Mouse (Mus musculus) retina, postnatal 1 day (tissue): ENCODE data around the gene Phyhipl.

Experiments
- DNase-seq: peaks from one replicate; pipeline ENCODE4 v3.0.0-alpha.2; 2012

The Phyhipl gene

DNA sequence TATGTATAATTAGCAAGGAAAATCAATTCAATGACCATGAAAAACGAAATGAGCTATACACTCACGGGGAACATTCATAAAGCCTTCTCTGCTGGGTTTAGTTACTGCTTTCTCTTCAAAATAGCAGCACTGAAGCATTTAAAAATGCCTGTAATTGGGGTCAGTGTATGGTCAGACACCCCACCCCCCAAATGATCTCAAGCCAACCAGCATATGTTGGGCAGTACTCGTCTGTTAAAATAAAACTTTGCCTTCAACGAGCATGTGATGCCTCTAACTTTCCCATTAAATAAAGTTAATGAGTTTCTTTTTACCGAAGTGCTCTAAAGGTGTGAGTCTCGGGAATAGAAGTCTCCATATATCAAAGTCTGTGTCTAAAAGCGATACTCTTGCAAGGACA, at the start of gene Phyhipl:
Phyhipl (minus strand) TSS at position 138 of the 400 bp plus-strand sequence.
- DNase-seq, result no peak

DNA sequence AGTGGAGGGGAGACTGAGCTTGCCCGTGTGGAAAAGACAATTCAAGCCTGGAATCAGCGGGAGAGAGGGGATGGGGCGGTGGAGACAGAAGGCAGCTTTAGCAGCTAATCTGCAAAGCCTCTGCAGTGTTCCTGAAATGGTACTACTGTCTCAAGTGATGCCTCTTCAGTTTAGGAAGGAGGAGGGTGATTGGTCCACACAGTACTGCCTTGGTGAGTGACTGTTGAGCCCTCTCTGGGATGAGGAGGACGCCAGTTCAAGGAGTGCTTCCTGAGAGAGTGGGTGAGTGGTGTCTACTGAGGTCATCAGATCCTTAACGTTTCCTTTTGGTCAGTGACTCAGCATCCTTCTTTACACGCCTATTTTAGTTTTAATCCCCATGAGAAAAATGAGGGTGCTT, 47.4 kb upstream of the Phyhipl start:
- DNase-seq, result no peak

DNA sequence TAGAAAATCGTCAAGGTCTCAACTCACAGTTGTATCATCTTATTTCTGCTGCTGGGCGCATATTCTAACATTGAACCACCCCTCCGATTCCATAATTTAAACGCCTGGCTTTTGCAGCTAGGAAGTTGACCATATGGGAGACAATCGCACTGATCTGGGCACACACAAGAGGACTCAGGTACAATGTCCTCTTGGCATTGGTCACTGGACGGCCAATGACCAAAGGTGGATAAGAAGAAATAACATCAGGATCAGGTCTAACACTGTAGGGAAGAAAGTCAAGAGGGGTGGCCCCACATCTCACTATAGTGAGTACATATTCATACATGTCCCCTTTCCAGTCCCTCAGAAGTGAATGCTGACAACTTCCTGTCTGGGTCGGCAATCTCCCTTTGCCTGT, 43.8 kb upstream of the Phyhipl start:
- no peak for DNase-seq

DNA sequence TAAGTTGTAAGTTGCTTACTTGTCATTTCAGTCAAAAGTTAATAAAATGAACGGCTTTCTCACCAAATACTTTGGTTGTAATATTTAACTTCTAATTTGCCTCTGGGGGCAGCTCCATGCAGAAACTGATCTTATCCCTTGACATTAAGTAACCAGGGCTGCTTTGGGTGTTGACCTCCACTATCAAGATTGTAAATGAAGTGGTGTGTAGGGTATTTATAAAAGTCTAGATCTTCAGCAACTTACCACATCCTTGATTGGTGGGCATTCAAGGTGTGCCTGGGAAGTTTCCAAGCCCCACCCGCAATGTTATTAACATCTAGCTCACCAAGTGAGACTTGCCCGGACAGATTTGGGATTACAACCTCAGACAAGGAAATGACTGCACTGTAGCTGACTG, 42.2 kb upstream of the Phyhipl start:
- no peak for DNase-seq

DNA sequence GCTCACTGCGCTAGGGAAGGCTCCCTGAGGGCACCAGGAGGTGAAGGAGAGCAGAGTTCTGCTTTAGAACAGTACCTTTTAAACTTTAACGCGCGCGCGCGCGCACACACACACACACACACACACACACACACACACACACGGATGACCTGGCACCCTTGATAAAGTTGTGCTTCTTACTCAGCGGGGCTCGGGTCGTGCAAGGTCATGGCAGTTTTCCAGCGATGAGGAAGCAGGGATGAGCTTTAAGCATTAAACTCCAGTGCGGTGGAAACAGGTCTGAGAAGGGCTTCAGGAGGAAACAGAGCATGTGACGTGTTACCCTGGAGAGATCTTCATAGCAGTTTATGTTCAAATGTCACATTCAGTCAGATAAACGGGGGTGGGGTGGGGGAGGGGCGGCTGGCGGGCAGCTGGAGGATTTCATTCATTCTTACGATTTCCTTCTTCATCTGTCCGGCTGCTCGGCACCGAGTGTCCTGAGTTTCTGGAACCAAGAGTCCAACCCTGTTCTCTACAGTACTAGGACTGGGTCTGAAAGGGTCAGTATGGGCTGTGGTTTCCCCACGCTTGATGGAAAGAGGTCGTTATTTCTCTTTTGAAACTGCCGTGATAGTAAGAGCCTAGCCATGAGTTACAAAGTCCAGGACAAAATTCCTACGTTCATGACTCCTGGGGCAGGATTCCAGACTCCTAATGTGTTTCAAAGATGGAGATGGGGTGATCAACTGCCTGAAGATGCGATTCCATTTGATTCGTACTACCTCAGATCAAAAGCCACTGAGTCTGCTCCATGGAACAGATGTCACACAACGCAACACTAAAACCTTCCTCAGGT, 41.2 kb upstream of the Phyhipl start:
- peak; percentile 79 for DNase-seq

DNA sequence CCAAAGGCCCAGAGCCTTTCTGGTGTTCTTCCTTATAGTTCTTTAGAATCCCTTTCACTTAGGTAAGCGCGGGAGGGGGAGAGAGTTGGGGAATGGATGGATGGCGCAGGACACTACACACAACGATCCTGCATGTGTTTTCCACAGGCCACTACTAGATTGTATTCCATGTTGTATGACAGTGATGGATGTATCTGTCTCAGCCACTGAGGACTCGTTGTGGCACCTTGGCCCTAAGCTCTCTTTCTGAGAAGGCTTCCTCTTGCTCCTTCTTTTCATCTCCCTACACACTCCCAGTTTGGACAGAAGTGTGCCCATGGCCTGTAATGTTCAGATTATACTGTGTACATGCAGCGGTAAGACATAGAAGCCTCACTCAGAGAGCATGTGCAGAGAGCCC, 33.6 kb upstream of the Phyhipl start:
- DNase-seq, result no peak

DNA sequence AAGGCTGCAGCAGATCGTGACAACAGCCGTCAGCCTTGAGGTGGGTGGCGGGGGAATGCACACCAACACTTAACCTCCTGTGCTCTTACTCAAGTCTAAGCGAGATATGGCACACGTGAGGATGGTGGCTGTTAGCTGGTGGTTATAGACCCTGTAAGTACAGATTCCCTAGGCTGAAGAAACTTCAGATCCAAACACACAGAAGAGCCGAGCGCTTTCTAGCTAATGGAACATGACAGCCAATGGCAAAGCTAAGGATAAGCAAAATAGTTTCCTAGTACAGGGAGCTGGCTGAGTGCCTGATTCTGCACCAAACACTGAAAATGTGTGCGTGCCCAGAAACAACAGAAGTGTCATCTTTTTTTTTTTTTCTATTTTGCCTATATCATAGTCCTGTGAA, 33.1 kb upstream of the Phyhipl start:
- peak; percentile 23 for DNase-seq

DNA sequence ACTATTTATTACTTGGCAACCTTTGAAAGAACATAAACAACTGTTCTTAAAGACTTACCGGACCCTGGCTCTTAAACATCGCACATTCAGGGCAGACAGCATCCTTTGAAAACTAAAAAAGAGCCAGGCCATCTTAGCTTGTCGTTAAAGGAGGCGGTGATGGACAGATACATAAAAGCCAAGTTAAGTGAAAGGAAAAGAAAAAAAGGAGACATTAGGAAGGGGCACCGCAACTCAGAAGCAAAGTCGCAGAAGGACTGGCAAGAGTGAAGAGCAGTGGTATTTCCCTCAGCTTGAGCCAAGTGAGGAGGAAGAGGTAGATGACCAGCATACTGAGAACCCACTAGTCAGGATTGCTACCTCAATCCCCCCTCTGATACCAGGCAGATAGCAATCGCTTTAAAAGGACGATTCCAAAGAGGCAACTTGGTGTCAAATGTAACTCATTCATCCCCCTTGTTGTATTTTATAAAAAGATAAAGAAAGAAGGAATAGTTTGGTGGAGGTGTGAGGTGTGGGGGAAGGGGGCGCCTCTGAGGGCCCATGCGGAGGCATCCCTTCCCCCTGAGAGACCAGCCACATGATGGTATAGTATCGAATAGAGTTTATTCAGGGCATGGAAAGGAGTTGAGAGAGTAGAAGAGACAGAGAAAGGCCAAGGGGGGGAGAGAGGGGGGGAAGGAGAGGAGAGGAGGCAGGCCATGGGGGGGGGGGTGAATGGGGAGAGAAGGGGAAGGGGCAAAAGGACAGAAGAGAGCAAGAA, 31.4 kb upstream of the Phyhipl start:
- no peak for DNase-seq

DNA sequence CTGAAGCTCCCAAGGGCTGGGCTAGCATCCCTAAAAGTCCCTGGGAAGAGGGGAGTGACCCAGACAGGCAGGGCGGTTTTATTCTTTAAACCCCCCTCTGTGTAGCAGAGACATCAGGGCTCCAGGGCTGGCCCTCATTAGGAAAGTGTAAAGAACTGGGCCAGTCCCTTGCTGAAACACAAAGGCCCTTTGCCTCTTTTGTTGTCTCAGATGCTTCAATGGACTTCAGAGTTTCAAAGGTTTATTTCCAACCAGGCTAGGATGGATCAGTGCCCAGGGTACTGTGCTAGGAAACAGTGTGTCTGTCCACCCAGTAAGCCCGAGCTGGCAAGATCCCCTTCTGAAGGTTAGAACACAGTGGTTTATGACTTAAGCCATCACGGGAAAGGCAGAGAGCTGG, 30.7 kb upstream of the Phyhipl start:
- peak; percentile 93 for DNase-seq

DNA sequence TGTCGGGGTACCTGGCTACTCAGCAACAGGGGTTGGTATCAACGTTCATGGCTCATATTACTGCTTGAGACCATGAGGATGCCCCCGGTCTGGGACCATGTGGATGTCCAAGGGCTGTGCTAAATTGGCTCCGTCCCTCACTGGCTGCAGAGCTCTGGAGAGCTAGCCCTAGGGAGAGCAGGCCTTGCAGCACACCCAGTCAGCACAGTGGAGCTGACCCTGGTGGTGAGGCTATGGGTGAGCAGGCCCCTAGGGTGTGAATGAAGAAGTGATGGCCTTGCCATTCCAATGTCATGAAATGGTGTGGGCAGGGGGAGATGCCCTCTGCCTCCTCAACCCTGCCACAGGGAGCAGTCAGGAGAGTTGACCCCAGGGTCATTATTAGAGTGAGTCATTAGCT, 27.7 kb upstream of the Phyhipl start:
- no peak for DNase-seq

DNA sequence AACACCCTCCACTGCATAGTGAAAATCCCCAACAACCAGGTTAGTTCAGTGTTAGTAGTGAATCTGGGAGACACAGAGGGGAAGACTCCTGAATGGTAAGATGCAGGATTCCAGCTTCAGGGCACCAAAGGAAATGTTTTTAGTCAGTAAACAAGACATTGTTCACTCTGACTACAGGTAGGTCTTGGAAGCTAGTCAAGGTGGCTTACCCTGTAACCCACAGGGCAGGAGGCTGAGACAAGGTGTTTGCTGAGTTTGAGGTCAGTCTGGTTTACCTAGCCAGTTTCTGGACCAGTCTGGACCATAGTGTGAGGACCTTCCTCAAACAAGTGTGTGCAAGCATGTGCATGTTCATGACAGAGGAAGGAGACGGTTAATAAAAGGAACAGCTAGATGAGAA, 22.2 kb upstream of the Phyhipl start:
- DNase-seq, result no peak

DNA sequence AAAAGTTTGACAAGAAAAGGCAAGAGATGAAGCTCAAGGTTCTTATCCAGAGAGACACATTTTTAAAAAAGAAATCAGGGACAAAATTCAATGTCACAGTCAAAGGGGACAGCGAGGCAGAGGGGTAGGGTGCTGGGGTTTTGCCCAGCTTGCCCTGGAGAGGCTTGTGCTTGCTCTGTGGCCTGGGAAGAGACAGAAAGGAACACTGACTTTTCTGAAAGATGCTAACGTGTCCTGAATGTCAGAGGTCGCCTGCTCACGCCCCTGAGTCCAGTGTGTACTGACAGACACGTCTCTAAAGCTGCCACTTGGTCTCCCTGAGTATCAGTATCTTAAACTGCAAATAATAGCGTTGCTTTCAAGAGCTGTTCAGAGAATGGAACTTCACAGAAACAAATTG, 507 bp upstream of the Phyhipl start:
- DNase-seq, result no peak

DNA sequence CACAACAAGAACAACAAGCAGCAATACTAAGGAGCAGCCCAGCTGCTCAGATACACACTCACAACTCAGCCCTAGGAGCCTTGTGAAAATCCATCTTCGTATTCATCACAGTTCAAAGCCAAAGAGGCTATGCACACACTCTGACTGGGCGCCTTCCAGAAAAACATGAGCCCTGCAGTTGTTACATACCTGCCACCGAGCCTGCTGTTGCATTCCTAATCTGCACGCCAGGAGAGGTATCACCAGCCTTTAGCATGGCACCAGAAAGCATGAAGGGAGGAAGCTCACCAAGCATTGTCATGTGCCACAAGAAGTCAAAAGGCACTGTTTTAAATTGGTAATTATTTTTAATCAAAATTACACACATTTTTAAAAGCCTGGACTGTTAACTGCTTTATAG, 1.1 kb downstream of the Phyhipl start:
- DNase-seq, result no peak

DNA sequence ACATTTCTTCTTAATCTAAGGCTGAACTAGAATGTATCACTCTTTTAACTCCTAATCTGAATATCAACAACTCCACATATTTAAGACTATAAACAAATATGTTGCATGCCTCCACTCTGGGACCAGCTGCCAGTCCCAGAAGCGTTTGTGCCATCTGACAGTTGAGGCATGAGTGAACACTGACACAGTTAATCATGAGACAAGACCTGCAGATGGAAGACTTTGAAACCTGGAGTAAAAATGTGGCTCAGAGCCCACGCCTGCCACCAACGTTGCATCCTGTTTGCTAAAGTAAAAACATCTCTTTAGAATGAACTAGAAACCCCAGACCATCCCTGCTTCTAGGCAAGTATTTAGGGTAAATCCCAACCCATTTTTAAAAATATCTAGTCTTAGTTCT, 1.6 kb downstream of the Phyhipl start:
- DNase-seq, result peak; percentile 44

DNA sequence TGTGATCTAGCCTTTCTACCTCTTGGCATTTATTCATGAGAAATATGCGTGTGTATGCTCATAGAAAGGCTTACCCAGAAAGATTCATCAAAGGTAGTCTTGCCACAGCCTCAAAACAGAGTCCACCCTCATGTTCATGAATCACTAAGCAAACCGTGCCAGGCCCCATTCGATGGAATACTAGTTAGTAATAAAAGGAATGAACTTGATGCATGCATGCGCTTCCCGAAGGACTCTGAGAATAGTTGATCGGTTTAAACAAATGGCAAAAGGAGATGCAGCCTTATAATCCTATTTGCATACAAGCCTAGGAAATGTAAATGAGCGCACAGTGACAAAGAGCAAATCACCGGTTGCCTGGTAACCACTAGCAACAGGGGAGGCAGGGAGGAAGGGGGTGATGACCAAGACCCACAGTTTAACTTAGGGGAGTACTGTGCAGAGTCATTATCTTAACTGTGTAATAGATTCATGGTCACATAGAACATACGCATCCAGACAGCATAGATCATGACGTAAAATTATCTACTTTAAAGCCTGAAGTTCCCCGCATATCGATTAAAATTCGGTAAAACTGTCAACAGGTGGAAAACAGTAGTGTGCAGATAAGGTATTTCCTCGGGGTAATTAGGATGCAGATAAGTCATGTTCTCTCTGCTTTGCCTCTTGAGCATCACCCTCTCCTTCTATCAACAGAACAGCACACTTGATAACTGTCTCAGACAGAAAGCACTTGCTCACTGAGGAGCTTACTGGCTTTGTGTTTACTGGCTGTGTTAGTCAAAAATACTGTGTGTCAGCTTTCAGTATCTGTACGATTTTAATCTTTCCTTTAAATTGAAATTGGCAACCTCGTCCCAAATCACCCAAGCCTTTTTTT, 3.8 kb downstream of the Phyhipl start:
- DNase-seq, result peak; percentile 71

DNA sequence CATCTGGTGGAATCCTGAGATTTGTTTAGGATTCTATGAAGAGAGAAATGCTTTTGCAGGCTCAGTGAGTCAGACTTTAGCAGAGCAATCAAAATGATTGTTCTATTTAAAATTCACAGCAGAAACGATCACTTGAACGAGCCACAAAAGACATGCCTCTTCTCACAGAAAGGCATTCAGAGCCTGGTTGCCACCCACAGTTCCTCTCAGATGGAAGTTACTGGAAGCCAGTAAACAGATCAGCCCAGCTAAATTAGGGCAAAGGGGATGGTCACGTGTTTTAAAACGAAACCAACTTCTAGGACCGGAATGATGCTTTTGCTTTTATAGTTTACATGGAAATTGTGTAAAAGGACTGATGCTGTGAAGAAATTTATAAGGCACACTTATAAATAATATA, 6.9 kb downstream of the Phyhipl start:
- DNase-seq, result peak; percentile 57

DNA sequence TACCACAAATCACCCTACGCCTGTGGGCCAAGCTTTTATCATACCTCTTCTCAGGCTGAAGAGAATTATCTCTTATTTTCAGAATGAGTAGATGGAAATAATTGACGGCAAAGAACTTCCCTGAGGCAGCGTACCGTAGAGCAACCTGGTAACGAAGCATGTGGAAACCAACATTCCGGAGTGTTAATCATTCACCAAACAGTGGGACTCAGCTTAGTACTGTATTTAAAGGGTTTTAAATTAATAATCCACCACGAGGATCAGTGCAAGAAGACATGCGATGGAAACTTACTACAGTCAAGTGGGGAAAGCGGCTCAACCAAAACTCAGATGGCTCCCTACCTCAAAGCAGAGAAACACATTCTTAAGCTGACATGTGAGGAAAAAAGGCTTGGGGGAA, 12.6 kb downstream of the Phyhipl start:
- DNase-seq, result no peak

DNA sequence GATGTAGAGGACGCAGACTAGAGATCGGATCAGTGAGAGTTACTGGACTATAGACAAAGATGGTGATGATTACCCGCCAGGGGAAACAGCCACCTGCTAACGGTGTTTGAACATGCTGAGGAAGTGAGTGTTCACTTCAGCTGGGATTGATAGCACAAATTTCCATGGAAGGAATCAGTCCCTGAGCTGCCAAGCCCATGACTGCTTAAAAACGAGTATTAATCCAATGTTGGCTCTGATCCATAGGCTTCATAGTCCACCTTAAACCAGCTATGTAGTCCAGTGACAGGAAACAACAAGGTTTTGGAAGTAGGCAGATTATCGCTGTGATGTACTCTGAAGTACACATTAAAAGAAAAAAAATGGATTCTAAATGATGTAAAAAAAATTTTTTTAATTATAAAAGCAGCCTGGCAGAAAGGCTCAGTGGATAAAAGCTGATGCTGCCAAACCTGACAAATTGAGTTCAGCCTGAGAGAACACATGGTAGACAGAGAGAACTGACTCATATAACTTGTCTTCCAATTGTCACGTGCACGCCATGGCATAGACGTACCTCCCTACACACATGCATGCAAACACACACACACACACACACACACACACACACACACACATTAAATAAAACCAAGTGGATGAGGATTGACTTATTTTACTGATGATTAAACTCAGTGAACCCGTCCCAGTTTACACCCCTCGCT, 14.7 kb downstream of the Phyhipl start:
- no peak for DNase-seq

DNA sequence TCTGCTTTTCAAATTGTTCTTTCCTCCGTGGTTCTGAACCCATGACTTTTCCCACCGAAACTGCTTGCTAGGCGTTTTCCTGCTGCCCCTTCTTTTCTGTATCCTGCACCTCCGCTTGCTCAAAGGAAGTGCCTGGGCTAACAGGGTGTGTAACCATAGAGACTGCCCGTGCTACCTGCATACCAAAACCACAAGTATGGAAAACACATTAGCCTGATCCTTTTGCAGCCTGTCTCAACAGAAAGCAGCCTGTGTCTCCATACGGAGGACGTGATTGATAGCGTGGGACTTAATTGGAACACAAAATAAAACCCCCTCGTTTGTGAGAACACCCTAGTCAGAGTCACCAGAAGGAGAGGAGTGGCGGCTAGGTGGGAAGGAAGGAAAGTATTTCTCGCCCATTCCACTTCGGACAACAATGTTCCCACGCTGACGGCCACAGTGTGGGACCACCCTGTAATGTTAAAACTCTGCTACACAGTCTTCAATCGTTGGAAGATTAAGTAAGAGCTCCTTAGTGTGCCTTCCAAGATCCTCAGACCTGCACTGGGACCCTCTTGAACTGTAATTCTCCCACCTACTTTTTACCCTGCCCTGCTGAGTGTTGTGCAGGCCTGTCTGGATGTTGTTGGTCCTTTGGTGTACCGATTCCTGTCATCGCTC, 15.6 kb downstream of the Phyhipl start:
- no peak for DNase-seq

DNA sequence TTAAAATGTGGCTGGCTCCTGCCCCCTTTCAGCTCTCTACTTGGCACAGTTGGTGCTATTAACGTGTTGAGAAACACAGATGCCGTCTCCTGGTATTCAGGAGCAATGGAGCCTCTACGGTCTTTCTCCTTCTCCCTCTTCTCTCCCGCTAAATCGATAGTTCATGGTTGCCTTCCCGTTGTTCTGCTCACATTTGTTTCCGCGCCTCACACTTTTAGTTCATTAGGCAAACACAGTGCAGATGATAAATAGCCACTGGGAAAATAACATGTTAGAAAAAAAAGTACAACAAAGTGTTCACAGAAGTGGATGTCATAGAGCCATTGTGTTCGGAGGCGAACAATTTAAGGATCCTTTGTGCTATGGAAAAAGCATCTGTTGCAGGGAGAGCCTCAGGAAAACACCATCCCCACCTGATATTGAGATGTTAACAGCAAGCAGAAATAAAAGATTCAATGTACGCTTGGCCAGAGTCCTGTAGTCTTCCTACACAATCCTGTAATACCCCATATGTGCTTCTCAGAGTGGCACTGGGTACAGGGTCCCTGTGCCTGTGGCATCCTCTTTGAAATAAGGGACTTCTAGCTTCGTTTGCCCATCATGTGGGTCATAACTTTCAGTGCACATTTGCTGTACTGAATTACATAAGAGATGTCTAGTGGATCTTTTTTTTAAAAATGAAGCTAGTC, 18.0 kb downstream of the Phyhipl start:
- DNase-seq, result peak; percentile 65

DNA sequence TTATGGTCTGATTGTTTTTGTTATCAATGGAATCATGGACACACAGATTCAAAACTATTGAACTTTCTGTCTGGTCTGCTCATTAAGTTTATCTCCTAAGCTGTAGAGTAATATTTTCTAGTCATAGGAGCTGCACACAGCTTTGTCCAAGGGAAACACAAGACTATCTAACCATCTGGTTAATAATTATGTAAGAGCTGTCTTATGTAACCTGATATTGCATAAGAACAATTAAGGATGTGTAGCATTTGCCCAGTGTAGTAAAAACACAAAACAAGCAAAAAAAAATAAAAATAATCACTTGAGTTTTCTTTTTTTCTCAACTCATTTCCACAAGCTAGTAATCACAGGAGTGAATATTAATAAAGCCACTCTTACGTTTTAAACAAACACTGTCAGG, 20.5 kb downstream of the Phyhipl start:
- DNase-seq, result no peak

DNA sequence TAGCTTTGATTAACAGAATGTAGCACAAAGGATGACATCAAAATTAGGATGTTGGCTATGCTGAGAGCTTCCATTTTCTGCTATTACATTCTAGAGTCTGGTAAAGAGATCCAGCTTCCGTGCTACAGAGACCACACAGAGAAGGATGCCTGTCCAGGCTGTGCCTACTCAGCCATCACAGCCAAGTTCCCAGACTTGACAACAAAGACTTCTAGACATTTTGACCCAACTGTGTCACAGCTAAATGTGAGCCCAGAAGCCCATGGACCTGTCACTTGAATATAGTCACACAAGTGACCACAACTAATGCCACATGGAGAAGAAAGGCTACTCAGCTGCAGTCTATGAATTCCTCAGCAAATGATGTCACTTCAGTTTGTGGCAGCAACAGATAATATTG, 24.6 kb downstream of the Phyhipl start:
- DNase-seq, result no peak
